Mouse (Mus musculus): ENCODE results near the gene Vmn1r29. TPM values are rescaled to one million over a fixed set of nuclear protein-coding genes. Genes with fewer than 3 reads are reported as not detected.
"Not testable (repeated sequence)": the region's sequence is repeated elsewhere in the genome, so short reads cannot be mapped to it uniquely, and the experiment has no call there.

The Vmn1r29 gene
- not detected in 2 replicates for polyA plus RNA-seq (2015; fragmentation: Nextera tagmentation; extraction: Ambion mirVana)

- H3K4me2 ChIP-seq (replicated peaks; ENCODE audit: low read depth, low read length): no peak within 1 kb of the TSS
- H3K27me3 ChIP-seq (ENCODE audit: insufficient read depth, low read length): no peaks in the 10 kb centered on the region
- H3K9me3 ChIP-seq (ENCODE audit: low read length): no peaks in the 10 kb centered on the region
- no peaks in the 10 kb centered on the region for H3K4me1 ChIP-seq (ENCODE audit: insufficient read depth, low read length)
- no peaks in the 10 kb centered on the region for H3K36me3 ChIP-seq (ENCODE audit: insufficient read depth, low read length)
- no peak within 1 kb of the TSS for H3K9ac ChIP-seq (replicated peaks; ENCODE audit: low read length)
- H3K4me3 ChIP-seq (ENCODE audit: low read length): no peak within 1 kb of the TSS
- no peak for ATAC-seq (ENCODE audit: low FRiP score, low TSS enrichment)
- H3K27ac ChIP-seq (ENCODE audit: low read length): no peak within 1 kb of the TSS
These were observed at the start of gene Vmn1r29 for GRCm38 (mm10) chr6:58301249-58301648. Gene Vmn1r29, plus strand, starts transcription at chr6:58301549.

GRCm38 (mm10) chr6:58261737-58262136 is 39.6 kb upstream of the Vmn1r29 start, which contains the start of gene Vmn1r28:
Gene Vmn1r28, plus strand, starts transcription at chr6:58262037.
- 75% methylated on average over 1 of the region's 1 CpGs for WGBS
- H3K36me3 ChIP-seq (ENCODE audit: insufficient read depth, low read length): no peaks in the 10 kb centered on the region
- ATAC-seq (ENCODE audit: low FRiP score, low TSS enrichment): no peak

GRCm38 (mm10) chr6:58279661-58280060 is 21.7 kb upstream of the Vmn1r29 start:
- not testable (repeated sequence) for H3K27ac ChIP-seq (ENCODE audit: low read length); ATAC-seq (ENCODE audit: low FRiP score, low TSS enrichment); H3K9me3 ChIP-seq (ENCODE audit: low read length); H3K4me1 ChIP-seq (ENCODE audit: insufficient read depth, low read length); H3K27me3 ChIP-seq (ENCODE audit: insufficient read depth, low read length); H3K9ac ChIP-seq (replicated peaks; ENCODE audit: low read length); H3K4me2 ChIP-seq (replicated peaks; ENCODE audit: low read depth, low read length); H3K4me3 ChIP-seq (ENCODE audit: low read length); H3K36me3 ChIP-seq (ENCODE audit: insufficient read depth, low read length)
- WGBS: 100% methylated on average over 1 of the region's 1 CpGs

More at GRCm38 (mm10) chr6:58261737-58262136, 39.6 kb upstream of the Vmn1r29 start, which contains the start of gene Vmn1r28:
- Histone ChIP-seq H3K27ac (ENCODE audit: low read length) (no peak within 1 kb of the TSS), H3K9ac (replicated peaks; ENCODE audit: low read length) (no peak within 1 kb of the TSS), H3K4me2 (replicated peaks; ENCODE audit: low read depth, low read length) (no peak within 1 kb of the TSS), H3K4me1 (ENCODE audit: insufficient read depth, low read length) (no peaks in the 10 kb centered on the region), H3K4me3 (ENCODE audit: low read length) (no peak within 1 kb of the TSS), H3K9me3 (ENCODE audit: low read length) (no peaks in the 10 kb centered on the region), H3K27me3 (ENCODE audit: insufficient read depth, low read length) (no peaks in the 10 kb centered on the region)

GRCm38 (mm10) chr6:58292201-58292600 is 9.1 kb upstream of the Vmn1r29 start:
- Histone ChIP-seq H3K36me3 (ENCODE audit: insufficient read depth, low read length) (no peaks in the 10 kb centered on the region), H3K4me2 (replicated peaks; ENCODE audit: low read depth, low read length) (no peak overlapping the region), H3K4me1 (ENCODE audit: insufficient read depth, low read length) (no peaks in the 10 kb centered on the region), H3K27me3 (ENCODE audit: insufficient read depth, low read length) (no peaks in the 10 kb centered on the region), H3K4me3 (ENCODE audit: low read length) (no peak overlapping the region), H3K9ac (replicated peaks; ENCODE audit: low read length) (no peak overlapping the region), H3K9me3 (ENCODE audit: low read length) (no peaks in the 10 kb centered on the region), H3K27ac (ENCODE audit: low read length) (no peak overlapping the region)
- 73% methylated on average over 2 of the region's 2 CpGs for WGBS
- no peak for ATAC-seq (ENCODE audit: low FRiP score, low TSS enrichment)

GRCm38 (mm10) chr6:58298511-58298910 is 2.8 kb upstream of the Vmn1r29 start:
- 89% methylated on average over 19 of the region's 19 CpGs for WGBS
- not testable (repeated sequence) for H3K27ac ChIP-seq (ENCODE audit: low read length); H3K27me3 ChIP-seq (ENCODE audit: insufficient read depth, low read length)

GRCm38 (mm10) chr6:58330686-58331085 is 29.3 kb downstream of the Vmn1r29 start:
- not testable (repeated sequence) for H3K4me3 ChIP-seq (ENCODE audit: low read length); H3K9me3 ChIP-seq (ENCODE audit: low read length); H3K9ac ChIP-seq (replicated peaks; ENCODE audit: low read length); H3K36me3 ChIP-seq (ENCODE audit: insufficient read depth, low read length); H3K4me2 ChIP-seq (replicated peaks; ENCODE audit: low read depth, low read length); H3K27ac ChIP-seq (ENCODE audit: low read length); ATAC-seq (ENCODE audit: low FRiP score, low TSS enrichment); H3K27me3 ChIP-seq (ENCODE audit: insufficient read depth, low read length); H3K4me1 ChIP-seq (ENCODE audit: insufficient read depth, low read length)
- 75% methylated on average over 16 of the region's 17 CpGs for WGBS

More at GRCm38 (mm10) chr6:58298511-58298910, 2.8 kb upstream of the Vmn1r29 start:
- H3K4me1 ChIP-seq (ENCODE audit: insufficient read depth, low read length); H3K9ac ChIP-seq (replicated peaks; ENCODE audit: low read length); H3K9me3 ChIP-seq (ENCODE audit: low read length); ATAC-seq (ENCODE audit: low FRiP score, low TSS enrichment); H3K4me2 ChIP-seq (replicated peaks; ENCODE audit: low read depth, low read length); H3K4me3 ChIP-seq (ENCODE audit: low read length); H3K36me3 ChIP-seq (ENCODE audit: insufficient read depth, low read length): not testable (repeated sequence)

Other genes with a start within 250 kb of the Vmn1r29 start
- gene Vmn1r27, start 82.7 kb upstream of the Vmn1r29 start, polyA plus RNA-seq (2015; fragmentation: Nextera tagmentation; extraction: Ambion mirVana): not detected in 2 replicates
- gene Vmn1r28, start 39.5 kb upstream of the Vmn1r29 start, polyA plus RNA-seq (2015; fragmentation: Nextera tagmentation; extraction: Ambion mirVana): not detected in 2 replicates
- not detected in 2 replicates for gene Vmn1r30, start 141.8 kb downstream of the Vmn1r29 start, polyA plus RNA-seq (2015; fragmentation: Nextera tagmentation; extraction: Ambion mirVana)
- not detected in 2 replicates for gene Vmn1r31, start 173.8 kb downstream of the Vmn1r29 start, polyA plus RNA-seq (2015; fragmentation: Nextera tagmentation; extraction: Ambion mirVana)